Mouse (Mus musculus): Measurements from ENCODE around the gene Spata2. TPM values are rescaled to one million over a fixed set of nuclear protein-coding genes. Genes with fewer than 3 reads are reported as not detected.

Spata2 gene
- total RNA-seq, 1 experiment from 2014 or later: 9.5 TPM

- ATAC-seq (ENCODE audit: extremely low read depth, insufficient number of reproducible peaks, low FRiP score, poor library complexity, severe bottlenecking): peak; percentile 37; the same call in 1 of the 2 replicates
Measured at GRCm38 (mm10) chr2:167512970-167513369, 20.3 kb upstream of the Spata2 start.

GRCm38 (mm10) chr2:167512365-167512764 lies 19.7 kb upstream of the Spata2 start:
- no peak for ATAC-seq (ENCODE audit: extremely low read depth, insufficient number of reproducible peaks, low FRiP score, poor library complexity, severe bottlenecking)

GRCm38 (mm10) chr2:167510485-167510884 lies 17.8 kb upstream of the Spata2 start:
- no peak for ATAC-seq (ENCODE audit: extremely low read depth, insufficient number of reproducible peaks, low FRiP score, poor library complexity, severe bottlenecking)

GRCm38 (mm10) chr2:167508569-167508968 lies 15.9 kb upstream of the Spata2 start:
- ATAC-seq (ENCODE audit: extremely low read depth, insufficient number of reproducible peaks, low FRiP score, poor library complexity, severe bottlenecking): no peak

- no peak for ATAC-seq (ENCODE audit: extremely low read depth, insufficient number of reproducible peaks, low FRiP score, poor library complexity, severe bottlenecking)
Measured at GRCm38 (mm10) chr2:167507719-167508385, 15.2 kb upstream of the Spata2 start.

- ATAC-seq (ENCODE audit: extremely low read depth, insufficient number of reproducible peaks, low FRiP score, poor library complexity, severe bottlenecking): no peak
Measured at GRCm38 (mm10) chr2:167506546-167507260, 14.0 kb upstream of the Spata2 start.

GRCm38 (mm10) chr2:167505127-167505526 lies 12.4 kb upstream of the Spata2 start:
- peak; percentile 64 for ATAC-seq (ENCODE audit: extremely low read depth, insufficient number of reproducible peaks, low FRiP score, poor library complexity, severe bottlenecking)

- no peak for ATAC-seq (ENCODE audit: extremely low read depth, insufficient number of reproducible peaks, low FRiP score, poor library complexity, severe bottlenecking)
Measured at GRCm38 (mm10) chr2:167503896-167504349, 11.2 kb upstream of the Spata2 start.

GRCm38 (mm10) chr2:167503253-167503895 lies 10.7 kb upstream of the Spata2 start:
- peak; percentile 57 for ATAC-seq (ENCODE audit: extremely low read depth, insufficient number of reproducible peaks, low FRiP score, poor library complexity, severe bottlenecking)

GRCm38 (mm10) chr2:167502554-167503252 lies 10.0 kb upstream of the Spata2 start:
- peak; percentile 47 for ATAC-seq (ENCODE audit: extremely low read depth, insufficient number of reproducible peaks, low FRiP score, poor library complexity, severe bottlenecking)

- ATAC-seq (ENCODE audit: extremely low read depth, insufficient number of reproducible peaks, low FRiP score, poor library complexity, severe bottlenecking): peak; percentile 54; the same call in 1 of the 2 replicates
Measured at GRCm38 (mm10) chr2:167497272-167497671, 4.6 kb upstream of the Spata2 start.

- ATAC-seq (ENCODE audit: extremely low read depth, insufficient number of reproducible peaks, low FRiP score, poor library complexity, severe bottlenecking): no peak
Measured at GRCm38 (mm10) chr2:167496437-167496836, 3.8 kb upstream of the Spata2 start.

- no peak for ATAC-seq (ENCODE audit: extremely low read depth, insufficient number of reproducible peaks, low FRiP score, poor library complexity, severe bottlenecking)
Measured at GRCm38 (mm10) chr2:167491757-167492708, 654 bp downstream of the Spata2 start, which contains the start of gene Rnf114. Rnf114 (plus strand) TSS chr2:167492645.

GRCm38 (mm10) chr2:167490813-167491525 lies 1.7 kb downstream of the Spata2 start:
- ATAC-seq (ENCODE audit: extremely low read depth, insufficient number of reproducible peaks, low FRiP score, poor library complexity, severe bottlenecking): no peak

GRCm38 (mm10) chr2:167487994-167488393 lies 4.7 kb downstream of the Spata2 start:
- no peak for ATAC-seq (ENCODE audit: extremely low read depth, insufficient number of reproducible peaks, low FRiP score, poor library complexity, severe bottlenecking)

- ATAC-seq (ENCODE audit: extremely low read depth, insufficient number of reproducible peaks, low FRiP score, poor library complexity, severe bottlenecking): no peak
Measured at GRCm38 (mm10) chr2:167487551-167487950, 5.1 kb downstream of the Spata2 start.

- no peak for ATAC-seq (ENCODE audit: extremely low read depth, insufficient number of reproducible peaks, low FRiP score, poor library complexity, severe bottlenecking)
Measured at GRCm38 (mm10) chr2:167486573-167486972, 6.1 kb downstream of the Spata2 start.
